Mouse (Mus musculus): ENCODE data around the gene Calcoco1. TPM values are rescaled to one million over a fixed set of nuclear protein-coding genes. Genes with fewer than 3 reads are reported as not detected.

Gene Calcoco1
- polyA plus RNA-seq, 1 experiment: 60.6 TPM

DNA sequence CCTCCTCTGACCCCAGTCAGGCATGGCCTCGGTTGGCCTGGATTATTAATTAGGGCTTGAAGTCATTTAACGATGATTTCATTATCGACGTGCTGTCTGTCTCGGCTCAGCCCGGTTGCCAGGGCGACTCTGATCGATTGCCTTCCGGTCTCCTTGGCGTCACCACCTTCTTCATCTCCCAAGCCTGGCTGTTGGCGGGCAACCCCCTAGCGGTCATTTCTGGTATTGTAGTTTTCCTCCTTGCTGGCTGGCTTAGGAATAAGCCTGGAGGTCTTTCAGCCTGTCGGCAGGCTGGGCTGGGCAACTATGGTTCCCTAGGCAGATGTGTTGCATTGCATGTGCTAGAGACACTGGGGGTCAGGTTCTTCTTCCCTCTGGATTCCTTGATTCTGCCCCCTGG is 31.2 kb upstream of the Calcoco1 start:
- TF ChIP-seq CTCF (conservative IDR thresholded peaks at IDR 0.05; ENCODE audit: insufficient read depth, insufficient read length, low read depth, low read length) (peak; percentile 57), POLR2A (IDR thresholded peaks at IDR 0.05; ENCODE audit: low read depth, low read length) (no peak)
- Histone ChIP-seq H3K27ac (ENCODE audit: insufficient read depth, low read depth, low read length) (no peak overlapping the region), H3K4me3 (ENCODE audit: insufficient read depth, low read depth, low read length) (no peak overlapping the region), H3K36me3 (ENCODE audit: control insufficient read depth, insufficient read depth, low read length) (no peaks in the 10 kb centered on the region), H3K27me3 (replicated peaks; ENCODE audit: control insufficient read depth, insufficient read depth, low read length) (peaks cover 1% of the 10 kb centered on the region; the same call in 1 of the 2 replicates), H3K4me1 (ENCODE audit: control insufficient read depth, insufficient read depth, low read length) (no peaks in the 10 kb centered on the region)
- peak; percentile 51 for DNase-seq
- WGBS: 15% methylated on average over 13 of the region's 13 CpGs

- no peak overlapping the region for H3K4me3 ChIP-seq (ENCODE audit: insufficient read depth, low read depth, low read length)
Measured at GRCm38 (mm10) chr15:102752164-102752563, 30.2 kb upstream of the Calcoco1 start.

DNA sequence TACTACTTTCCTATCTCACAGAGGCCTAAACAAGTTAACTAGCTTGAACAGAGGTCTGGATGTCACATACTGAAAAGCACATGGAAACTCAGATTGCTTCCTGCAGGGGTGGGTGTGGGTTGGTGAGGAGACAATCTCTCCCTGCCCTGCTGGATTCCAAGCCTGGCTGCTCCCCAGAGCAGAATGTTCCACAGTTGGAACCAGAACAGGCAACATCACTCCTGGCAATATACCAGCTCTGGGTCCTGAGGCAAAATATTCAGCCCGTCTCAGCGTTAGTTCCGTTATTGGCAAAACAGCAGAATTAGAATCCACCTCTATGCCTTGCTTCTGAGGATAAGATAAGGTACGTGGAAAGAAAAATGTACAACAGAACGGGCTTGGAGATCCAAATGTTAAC is 28.3 kb upstream of the Calcoco1 start:
- Histone ChIP-seq H3K27ac (ENCODE audit: insufficient read depth, low read depth, low read length) (no peak overlapping the region), H3K4me3 (ENCODE audit: insufficient read depth, low read depth, low read length) (no peak overlapping the region), H3K4me1 (ENCODE audit: control insufficient read depth, insufficient read depth, low read length) (no peaks in the 10 kb centered on the region), H3K36me3 (ENCODE audit: control insufficient read depth, insufficient read depth, low read length) (no peaks in the 10 kb centered on the region), H3K27me3 (replicated peaks; ENCODE audit: control insufficient read depth, insufficient read depth, low read length) (peaks cover 1% of the 10 kb centered on the region; the same call in 1 of the 2 replicates)
- peak; percentile 8 for DNase-seq
- TF ChIP-seq POLR2A (IDR thresholded peaks at IDR 0.05; ENCODE audit: low read depth, low read length) (no peak), CTCF (conservative IDR thresholded peaks at IDR 0.05; ENCODE audit: insufficient read depth, insufficient read length, low read depth, low read length) (no peak)
- whole genome bisulfite sequencing: 68% methylated on average over 5 of the region's 5 CpGs

More at GRCm38 (mm10) chr15:102752164-102752563, 30.2 kb upstream of the Calcoco1 start:
- Histone ChIP-seq H3K4me1 (ENCODE audit: control insufficient read depth, insufficient read depth, low read length) (no peaks in the 10 kb centered on the region), H3K27ac (ENCODE audit: insufficient read depth, low read depth, low read length) (no peak overlapping the region), H3K27me3 (replicated peaks; ENCODE audit: control insufficient read depth, insufficient read depth, low read length) (peaks cover 1% of the 10 kb centered on the region; the same call in 1 of the 2 replicates), H3K36me3 (ENCODE audit: control insufficient read depth, insufficient read depth, low read length) (no peaks in the 10 kb centered on the region)
- TF ChIP-seq POLR2A (IDR thresholded peaks at IDR 0.05; ENCODE audit: low read depth, low read length) (no peak), CTCF (conservative IDR thresholded peaks at IDR 0.05; ENCODE audit: insufficient read depth, insufficient read length, low read depth, low read length) (no peak)
- DNase-seq: no peak
- 74% methylated on average over 1 of the region's 1 CpGs for whole genome bisulfite sequencing

DNA sequence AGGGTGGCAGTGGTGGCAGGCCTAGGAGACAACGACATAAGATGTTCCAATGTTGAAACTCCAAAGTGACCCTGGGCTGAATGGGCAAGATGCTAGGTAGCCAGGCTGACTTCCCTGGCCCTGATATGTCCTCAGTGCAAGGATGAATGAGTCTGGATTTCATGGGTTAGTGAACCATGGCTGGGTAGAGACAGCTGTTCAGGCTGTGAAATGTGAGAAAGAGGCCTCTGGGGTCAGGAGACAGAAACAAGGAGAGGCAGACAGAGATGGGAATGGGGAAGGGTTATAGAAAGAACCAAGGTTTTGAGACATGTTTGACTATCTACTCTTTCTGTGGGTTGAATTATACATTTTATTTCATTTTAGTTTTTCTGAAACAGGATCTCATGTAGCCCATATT is 27.1 kb upstream of the Calcoco1 start:
- Histone ChIP-seq H3K36me3 (ENCODE audit: control insufficient read depth, insufficient read depth, low read length) (no peaks in the 10 kb centered on the region), H3K4me3 (ENCODE audit: insufficient read depth, low read depth, low read length) (no peak overlapping the region), H3K4me1 (ENCODE audit: control insufficient read depth, insufficient read depth, low read length) (no peaks in the 10 kb centered on the region), H3K27me3 (replicated peaks; ENCODE audit: control insufficient read depth, insufficient read depth, low read length) (no peaks in the 10 kb centered on the region), H3K27ac (ENCODE audit: insufficient read depth, low read depth, low read length) (no peak overlapping the region)
- TF ChIP-seq CTCF (conservative IDR thresholded peaks at IDR 0.05; ENCODE audit: insufficient read depth, insufficient read length, low read depth, low read length) (no peak), POLR2A (IDR thresholded peaks at IDR 0.05; ENCODE audit: low read depth, low read length) (no peak)
- 86% methylated on average over 1 of the region's 1 CpGs for WGBS
- peak; percentile 22 for DNase-seq

- H3K4me3 ChIP-seq (ENCODE audit: insufficient read depth, low read depth, low read length): no peak overlapping the region
- no peak for TF ChIP-seq POLR2A (IDR thresholded peaks at IDR 0.05; ENCODE audit: low read depth, low read length)
- no peak for TF ChIP-seq CTCF (conservative IDR thresholded peaks at IDR 0.05; ENCODE audit: insufficient read depth, insufficient read length, low read depth, low read length)
- H3K27me3 ChIP-seq (replicated peaks; ENCODE audit: control insufficient read depth, insufficient read depth, low read length): no peaks in the 10 kb centered on the region; the same call in 1 of the 2 replicates
- H3K36me3 ChIP-seq (ENCODE audit: control insufficient read depth, insufficient read depth, low read length): no peaks in the 10 kb centered on the region
- WGBS: 78% methylated on average over 8 of the region's 8 CpGs
- no peaks in the 10 kb centered on the region for H3K4me1 ChIP-seq (ENCODE audit: control insufficient read depth, insufficient read depth, low read length)
- H3K27ac ChIP-seq (ENCODE audit: insufficient read depth, low read depth, low read length): no peak overlapping the region
- no peak for DNase-seq
Measured at GRCm38 (mm10) chr15:102747853-102748252, 25.9 kb upstream of the Calcoco1 start.

DNA sequence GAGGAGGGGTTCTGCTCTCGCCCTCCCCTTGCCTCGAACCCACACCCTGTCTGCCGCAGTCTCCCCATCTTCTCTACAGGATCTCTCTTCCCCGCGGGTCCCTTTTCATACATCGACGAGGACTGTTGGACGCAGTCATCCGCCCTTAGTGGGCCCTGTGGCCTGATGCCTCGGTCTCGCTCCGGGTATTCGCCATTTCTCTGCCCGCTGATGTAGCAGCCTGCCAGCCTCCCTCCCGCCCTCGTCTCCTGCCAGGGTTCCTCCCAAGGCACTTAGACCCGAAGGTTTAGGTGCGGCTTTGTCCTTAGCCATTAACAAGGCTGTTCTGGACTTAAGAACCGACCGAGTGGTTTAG is 25.3 kb upstream of the Calcoco1 start:
- DNase-seq: no peak
- no peak for TF ChIP-seq POLR2A (IDR thresholded peaks at IDR 0.05; ENCODE audit: low read depth, low read length)
- TF ChIP-seq CTCF (conservative IDR thresholded peaks at IDR 0.05; ENCODE audit: insufficient read depth, insufficient read length, low read depth, low read length): no peak
- Histone ChIP-seq H3K4me3 (ENCODE audit: insufficient read depth, low read depth, low read length) (peak overlapping the region; percentile 17; the same call in 1 of the 2 replicates), H3K27me3 (replicated peaks; ENCODE audit: control insufficient read depth, insufficient read depth, low read length) (no peaks in the 10 kb centered on the region; the same call in 1 of the 2 replicates), H3K36me3 (ENCODE audit: control insufficient read depth, insufficient read depth, low read length) (no peaks in the 10 kb centered on the region), H3K4me1 (ENCODE audit: control insufficient read depth, insufficient read depth, low read length) (no peaks in the 10 kb centered on the region), H3K27ac (ENCODE audit: insufficient read depth, low read depth, low read length) (no peak overlapping the region)
- WGBS: 10% methylated on average over 20 of the region's 20 CpGs

DNA sequence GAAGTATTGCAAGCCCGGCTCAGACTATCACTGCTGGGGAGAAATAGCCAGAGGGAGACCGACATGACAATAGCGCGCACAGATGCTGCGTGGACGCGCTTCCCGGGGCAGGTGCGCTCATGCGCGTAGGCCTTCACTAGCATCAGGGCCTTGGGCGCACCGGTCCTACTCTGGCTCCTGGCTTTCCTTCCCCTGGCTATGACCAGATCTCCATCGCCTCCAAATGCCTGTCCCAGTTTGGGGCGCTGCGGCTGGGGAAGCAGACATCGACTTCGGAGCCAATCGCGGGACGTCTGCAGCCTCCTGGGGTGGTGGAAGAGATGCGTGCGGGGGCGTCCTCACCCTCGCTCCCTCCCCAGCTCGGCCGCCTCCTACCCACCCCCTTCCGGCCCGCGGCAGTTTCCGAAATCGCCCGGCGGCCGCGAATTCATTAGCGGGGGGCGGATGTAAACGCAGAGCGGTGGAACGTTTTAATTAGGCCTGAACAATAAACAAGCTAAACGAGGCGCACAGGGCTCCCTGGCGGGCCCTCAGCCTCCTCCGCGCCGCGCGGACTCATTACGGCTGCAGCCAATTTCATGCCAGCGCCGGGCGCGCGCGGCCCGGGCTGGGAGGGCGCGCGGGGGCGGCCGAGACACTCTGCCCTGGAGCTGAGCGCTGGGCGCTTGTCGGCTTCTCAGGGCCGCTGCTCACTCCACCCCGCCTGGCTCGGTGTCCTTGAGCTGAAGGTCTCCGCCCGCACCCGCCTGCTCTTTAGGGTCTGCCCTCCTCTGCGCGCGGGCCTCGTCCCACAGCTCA is 24.7 kb upstream of the Calcoco1 start:
- WGBS: under 1% methylated on average over 74 of the region's 75 CpGs
- peak overlapping the region; percentile 17; the same call in 1 of the 2 replicates for H3K4me3 ChIP-seq (ENCODE audit: insufficient read depth, low read depth, low read length)
- TF ChIP-seq POLR2A (IDR thresholded peaks at IDR 0.05; ENCODE audit: low read depth, low read length) (no peak), CTCF (conservative IDR thresholded peaks at IDR 0.05; ENCODE audit: insufficient read depth, insufficient read length, low read depth, low read length) (no peak)
- peak; percentile 12 for DNase-seq
- H3K27ac ChIP-seq (ENCODE audit: insufficient read depth, low read depth, low read length): no peak overlapping the region
- no peaks in the 10 kb centered on the region for H3K36me3 ChIP-seq (ENCODE audit: control insufficient read depth, insufficient read depth, low read length)
- no peaks in the 10 kb centered on the region for H3K4me1 ChIP-seq (ENCODE audit: control insufficient read depth, insufficient read depth, low read length)
- no peaks in the 10 kb centered on the region; the same call in 1 of the 2 replicates for H3K27me3 ChIP-seq (replicated peaks; ENCODE audit: control insufficient read depth, insufficient read depth, low read length)

Measured in kidney, adult 2 months (tissue).